Mouse (Mus musculus): ENCODE results near the gene Ilk.
"Not testable (repeated sequence)": the region's sequence is repeated elsewhere in the genome, so short reads cannot be mapped to it uniquely, and the experiment has no call there.

Gene Ilk

GRCm38 (mm10) chr7:105736264-105736901 is at the start of gene Ilk:
Gene Ilk, plus strand, starts transcription at chr7:105736592.
- DNase-seq: peak; percentile 93

GRCm38 (mm10) chr7:105690875-105691274 is 45.5 kb upstream of the Ilk start:
- DNase-seq: no peak

- DNase-seq: peak; percentile 64
Measured at GRCm38 (mm10) chr7:105703184-105703583, 33.2 kb upstream of the Ilk start.

GRCm38 (mm10) chr7:105703816-105704215 is 32.6 kb upstream of the Ilk start:
- DNase-seq: no peak

GRCm38 (mm10) chr7:105708733-105709132 is 27.7 kb upstream of the Ilk start:
- DNase-seq: no peak

- DNase-seq: no peak
Measured at GRCm38 (mm10) chr7:105715366-105715765, 21.0 kb upstream of the Ilk start.

- DNase-seq: no peak
Measured at GRCm38 (mm10) chr7:105721916-105722315, 14.5 kb upstream of the Ilk start.

- peak; percentile 55 for DNase-seq
Measured at GRCm38 (mm10) chr7:105726144-105726979, 10.0 kb upstream of the Ilk start.

GRCm38 (mm10) chr7:105726980-105727325 is 9.4 kb upstream of the Ilk start:
- no peak for DNase-seq

- peak; percentile 51 for DNase-seq
Measured at GRCm38 (mm10) chr7:105728701-105729428, 7.5 kb upstream of the Ilk start.

GRCm38 (mm10) chr7:105733836-105734235 is 2.6 kb upstream of the Ilk start:
- DNase-seq: no peak

GRCm38 (mm10) chr7:105734826-105735225 is 1.6 kb upstream of the Ilk start:
- no peak for DNase-seq

- not testable (repeated sequence) for DNase-seq
Measured at GRCm38 (mm10) chr7:105735464-105735863, 928 bp upstream of the Ilk start.

GRCm38 (mm10) chr7:105736911-105737521 is 624 bp downstream of the Ilk start, which contains the start of gene Rrp8:
Gene Rrp8, minus strand, starts transcription at chr7:105737385.
- no peak for DNase-seq

- no peak for DNase-seq
Measured at GRCm38 (mm10) chr7:105737648-105738047, 1.3 kb downstream of the Ilk start.

GRCm38 (mm10) chr7:105738286-105738685 is 1.9 kb downstream of the Ilk start:
- no peak for DNase-seq

- DNase-seq: no peak
Measured at GRCm38 (mm10) chr7:105738948-105739347, 2.6 kb downstream of the Ilk start.

GRCm38 (mm10) chr7:105740089-105740795 is 3.9 kb downstream of the Ilk start:
- DNase-seq: no peak

- no peak for DNase-seq
Measured at GRCm38 (mm10) chr7:105740851-105741250, 4.5 kb downstream of the Ilk start.

- DNase-seq: no peak
Measured at GRCm38 (mm10) chr7:105741978-105742377, 5.6 kb downstream of the Ilk start.

GRCm38 (mm10) chr7:105742539-105743215 is 6.3 kb downstream of the Ilk start:
- DNase-seq: not testable (repeated sequence)
